Mouse (Mus musculus) E14TG2a.4 (cell line): ENCODE results near the gene Mast4.

Experiments
- CTCF ChIP-seq: conservative IDR thresholded peaks from 2 replicates; pipeline ENCODE4 v1.5.1; 2014; ENCODE audit warnings: low read length
- NANOG ChIP-seq: IDR thresholded peaks from 2 replicates; pipeline ENCODE4 v1.6.1; 2014; ENCODE audit warnings: borderline replicate concordance, low read length, mixed read lengths
- POU5F1 ChIP-seq: IDR thresholded peaks from 2 replicates; pipeline ENCODE4 v1.6.1; 2014; ENCODE audit warnings: low read length, borderline replicate concordance

DNA sequence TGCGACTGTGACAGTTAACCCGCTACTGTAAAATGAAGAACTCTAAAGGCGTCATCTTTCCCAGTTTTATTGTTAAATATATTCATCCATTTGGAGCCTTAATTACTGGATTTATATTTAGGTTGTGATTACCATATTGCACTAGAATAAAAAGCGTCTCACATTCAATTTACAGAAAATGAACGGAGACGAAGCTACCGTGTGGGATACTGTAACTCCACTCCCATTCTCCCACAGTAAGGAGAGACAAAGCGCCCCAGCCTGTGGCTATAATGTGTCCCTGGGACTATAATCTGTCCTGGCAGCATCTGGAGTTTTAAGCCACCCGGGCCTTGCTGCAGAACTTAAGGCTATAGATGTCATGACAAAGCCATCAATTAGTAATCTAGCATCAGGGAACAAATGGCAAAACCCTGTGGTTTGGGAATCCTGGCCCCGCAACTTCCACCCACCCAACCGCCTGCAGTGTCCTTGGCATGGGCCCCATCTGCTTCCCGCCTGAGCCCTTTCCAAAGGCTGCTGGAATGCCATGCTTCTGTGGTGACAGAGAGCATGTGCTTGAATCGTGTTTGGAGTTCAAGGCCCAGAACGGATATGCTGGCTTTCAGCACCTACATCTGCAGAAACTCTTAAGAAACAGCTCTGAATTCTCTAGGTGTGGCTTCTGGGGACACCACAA is 459.7 kb downstream of the Mast4 start:
- no peak for TF ChIP-seq CTCF
- TF ChIP-seq NANOG, result no peak
- no peak for TF ChIP-seq POU5F1
